Mouse (Mus musculus) erythroblast, embryonic 14.5 days (primary cell): Measurements from ENCODE around the gene Zfp536.

Experiments used
- GATA1 ChIP-seq: IDR thresholded peaks from 2 replicates; pipeline ENCODE4 v1.6.1; 2012; ENCODE audit warnings: low read length, inconsistent platforms, mixed read lengths
- TAL1 ChIP-seq: IDR thresholded peaks from 3 replicates; pipeline ENCODE4 v1.6.1; 2012; ENCODE audit warnings: low read length, inconsistent platforms, mixed read lengths

DNA sequence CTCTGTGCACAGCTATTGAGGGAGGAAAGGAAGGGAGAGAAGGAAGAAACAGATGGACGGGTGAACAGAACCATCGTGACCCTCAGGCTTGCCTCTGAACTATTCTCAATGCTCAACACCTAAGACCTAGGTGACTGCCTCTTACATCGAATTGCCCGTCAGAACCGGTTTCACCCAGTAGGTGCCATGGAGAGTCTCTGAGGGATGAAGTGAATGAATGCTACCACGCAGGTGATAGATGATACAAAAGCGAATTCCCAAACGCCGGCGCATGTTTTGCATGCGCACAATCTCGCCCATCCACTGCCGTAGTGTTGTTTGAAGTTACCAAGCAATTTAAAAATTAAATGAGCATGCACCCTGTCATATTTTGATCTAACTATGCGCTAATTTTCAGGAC is 164.9 kb downstream of the Zfp536 start:
- TF ChIP-seq GATA1, result no peak
- no peak for TF ChIP-seq TAL1
